Mouse (Mus musculus): ENCODE results near the gene Rbfox1.

- no peak for TF ChIP-seq POLR2A (IDR thresholded peaks at IDR 0.05; ENCODE audit: extremely low read depth, insufficient read depth, low read length)
- TF ChIP-seq CTCF (IDR thresholded peaks at IDR 0.05; ENCODE audit: low read depth, low read length), result no peak
These were observed 270.4 kb downstream of the Rbfox1 start for GRCm38 (mm10) chr16:6155556-6155955.
